33 mouse cellular contexts compared by ENCODE assay signal in the genomic region with DNA sequence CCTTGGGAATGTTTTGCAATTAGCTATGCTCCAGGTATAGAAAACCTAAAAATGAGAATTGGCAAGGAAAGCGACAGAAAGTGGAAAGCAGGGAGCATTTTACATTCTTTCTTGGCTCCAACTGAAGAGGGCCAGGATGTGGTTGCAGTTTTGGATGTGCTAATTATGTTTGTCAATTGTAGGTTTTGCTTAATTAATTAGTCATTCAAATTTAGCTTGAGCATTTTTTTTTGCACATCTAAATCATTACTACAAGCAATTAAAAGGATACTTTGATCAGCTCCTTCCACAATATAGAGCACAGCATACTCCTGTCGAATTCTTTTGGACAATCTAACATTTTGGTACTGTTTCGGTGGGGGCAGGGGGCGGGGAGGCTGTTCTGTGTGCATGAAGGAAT. TPM values are rescaled to one million over a fixed set of nuclear protein-coding genes. Genes with fewer than 3 reads are reported as not detected.
"Had no signal": no experiment of that assay in that cellular context is flagged by ENCODE, and none has a peak within 500 bp of the region (broad histone marks: within the 10 kb centered on the region; RNA-seq: fewer than 3 reads in every experiment).

No protein-coding gene starts in this region.

- H3K4me1 ChIP-seq: heart, embryonic 13.5 days; heart, embryonic 15.5 days; hindbrain, embryonic 10.5 days; hindbrain, embryonic 12.5 days; hindbrain, embryonic 13.5 days; hindbrain, embryonic 15.5 days; intestine, embryonic 15.5 days; kidney, embryonic 15.5 days had no signal

- H3K9ac ChIP-seq: heart, embryonic 13.5 days; heart, embryonic 15.5 days; hindbrain, embryonic 12.5 days; hindbrain, embryonic 13.5 days; hindbrain, embryonic 14.5 days; hindbrain, embryonic 15.5 days; intestine, embryonic 15.5 days; kidney, embryonic 15.5 days had no signal

- H3K4me2 ChIP-seq: heart, embryonic 13.5 days; heart, embryonic 15.5 days; hindbrain, embryonic 12.5 days; hindbrain, embryonic 13.5 days; hindbrain, embryonic 14.5 days; hindbrain, embryonic 15.5 days; intestine, embryonic 15.5 days; kidney, embryonic 15.5 days had no signal

- H3K36me3 ChIP-seq: heart, embryonic 13.5 days; heart, embryonic 15.5 days; hindbrain, embryonic 10.5 days; hindbrain, embryonic 12.5 days; hindbrain, embryonic 13.5 days; hindbrain, embryonic 15.5 days; intestine, embryonic 15.5 days; kidney, embryonic 15.5 days had no signal

- DNase-seq: heart, postnatal 10 days; heart, postnatal 36 days; heart, postnatal 4 days; kidney, adult 11 months; kidney, adult 18-20 months; kidney, adult 2 months; kidney, adult 8-10 months; kidney, adult 9 months; kidney, postnatal 10 days; kidney, postnatal 14 days; kidney, postnatal 25 days; kidney, postnatal 36 days; kidney, postnatal 4 days; layer of hippocampus, adult 9-11 months; layer of hippocampus, postnatal 36 days had no signal

- H3K9me3 ChIP-seq: heart, embryonic 13.5 days; heart, embryonic 15.5 days; hindbrain, embryonic 10.5 days; hindbrain, embryonic 12.5 days; hindbrain, embryonic 13.5 days; hindbrain, embryonic 15.5 days; intestine, embryonic 15.5 days; kidney, embryonic 15.5 days had no signal

- H3K27ac ChIP-seq: heart, embryonic 13.5 days; heart, embryonic 15.5 days; hindbrain, embryonic 10.5 days; hindbrain, embryonic 12.5 days; hindbrain, embryonic 13.5 days; hindbrain, embryonic 14.5 days; hindbrain, embryonic 15.5 days; hindbrain, postnatal 0 days; intestine, embryonic 15.5 days; kidney, embryonic 15.5 days; kidney, postnatal 0 days; layer of hippocampus, adult 2 months; left cerebral cortex, adult 2 months had no signal

- ATAC-seq: hindbrain, embryonic 16.5 days; hindbrain, postnatal 0 days; inflammation-experienced regulatory T-cells, adult 6 months; intestine, embryonic 15.5 days; intestine, embryonic 16.5 days; intestine, postnatal 0 days had no signal

- H3K4me3 ChIP-seq: heart, embryonic 13.5 days; heart, embryonic 15.5 days; hindbrain, embryonic 10.5 days; hindbrain, embryonic 12.5 days; hindbrain, embryonic 13.5 days; hindbrain, embryonic 15.5 days; intestine, embryonic 15.5 days; kidney, embryonic 15.5 days; layer of hippocampus, adult 2 months; left cerebral cortex, adult 2 months had no signal

- H3K27me3 ChIP-seq: heart, embryonic 13.5 days; heart, embryonic 15.5 days; hindbrain, embryonic 12.5 days; hindbrain, embryonic 13.5 days; hindbrain, embryonic 15.5 days; intestine, embryonic 15.5 days; kidney, embryonic 15.5 days had no signal

RNA-seq across cellular contexts. Expression of gene Gnao1, which starts 53.8 kb away (rescaled TPM):
- total RNA-seq: hematopoietic stem cell, adult 5-6 weeks had no signal
